Mouse (Mus musculus) left cerebral cortex, adult 9 months (tissue): ENCODE results near the gene Gbp3.

Experiments
- DNase-seq, 2 experiments: peaks; one replicate each; pipeline ENCODE4 v3.0.0; 2022; ENCODE audit warnings: low spot score in 2 of 2

Gbp3 gene

DNA sequence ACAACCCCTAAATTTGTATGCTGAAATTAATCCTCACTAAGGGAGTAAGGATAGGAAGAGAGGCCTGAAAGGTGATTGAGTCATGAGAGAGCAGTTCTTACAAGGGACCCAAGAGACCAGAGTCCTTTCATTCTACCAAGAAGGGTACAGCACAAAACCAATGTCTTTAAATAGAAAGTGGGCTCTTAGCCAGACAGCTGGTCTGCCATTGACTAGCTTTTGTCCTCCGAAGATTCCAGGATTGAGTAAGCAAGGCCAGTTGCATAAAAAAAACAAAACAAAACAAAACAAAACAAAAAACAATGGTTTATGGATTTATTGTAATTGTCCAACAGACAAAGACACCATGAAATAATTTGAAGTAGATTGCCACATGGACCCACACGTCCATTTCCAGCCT lies 29.1 kb downstream of the Gbp3 start:
- DNase-seq, result no peak

DNA sequence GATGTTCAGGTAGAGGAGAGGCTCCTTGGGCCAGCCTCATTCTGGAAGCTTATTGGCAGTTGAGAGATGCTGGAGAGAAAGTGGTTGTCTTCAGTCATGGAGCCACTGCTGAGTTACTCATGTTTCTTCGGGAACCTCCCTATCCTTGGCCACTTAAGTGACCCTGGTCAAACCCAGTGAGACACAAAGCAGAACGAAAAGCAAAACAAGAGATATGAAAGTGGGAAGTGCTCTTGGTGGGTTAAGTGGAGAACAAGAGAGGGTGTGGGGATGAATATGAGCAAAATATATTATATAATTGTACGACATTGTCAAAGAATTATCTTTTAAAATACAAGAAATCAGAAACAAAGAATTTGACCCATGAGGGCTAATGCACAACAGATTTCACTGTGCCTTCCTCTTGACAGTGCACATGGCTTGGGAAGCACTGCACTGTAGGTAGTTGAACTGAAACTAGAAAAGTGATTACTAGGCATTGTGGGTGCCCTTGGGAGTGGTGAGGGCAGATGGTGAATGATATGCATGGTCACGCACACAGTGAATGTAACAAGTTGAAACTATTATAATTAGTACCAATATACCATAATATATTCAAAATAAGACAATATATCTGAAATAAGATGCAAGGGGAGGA lies 30.7 kb downstream of the Gbp3 start:
- no peak for DNase-seq

DNA sequence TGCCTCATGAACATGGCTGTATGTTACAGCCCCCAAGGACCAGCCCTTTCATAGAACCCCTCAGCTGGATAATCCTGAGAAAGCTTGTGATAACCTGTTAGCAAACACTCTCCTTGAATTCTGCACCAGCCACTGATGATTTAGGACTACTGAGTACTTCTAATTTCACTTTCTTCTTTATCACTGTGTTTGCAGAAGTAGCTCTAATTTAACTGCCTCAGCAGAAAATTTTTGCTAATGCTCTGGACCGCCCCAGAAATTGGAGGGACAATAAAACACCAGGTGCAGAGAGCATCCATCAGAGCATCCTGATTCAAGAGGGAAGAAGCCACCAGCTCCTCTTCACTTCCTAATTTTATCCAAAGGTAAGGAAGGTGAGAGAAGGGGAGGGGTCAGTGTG lies 34.7 kb downstream of the Gbp3 start, which contains the start of gene Gbp2b:
Gbp2b (plus strand) TSS at position 301 of the 400 bp plus-strand sequence.
- no peak for DNase-seq

DNA sequence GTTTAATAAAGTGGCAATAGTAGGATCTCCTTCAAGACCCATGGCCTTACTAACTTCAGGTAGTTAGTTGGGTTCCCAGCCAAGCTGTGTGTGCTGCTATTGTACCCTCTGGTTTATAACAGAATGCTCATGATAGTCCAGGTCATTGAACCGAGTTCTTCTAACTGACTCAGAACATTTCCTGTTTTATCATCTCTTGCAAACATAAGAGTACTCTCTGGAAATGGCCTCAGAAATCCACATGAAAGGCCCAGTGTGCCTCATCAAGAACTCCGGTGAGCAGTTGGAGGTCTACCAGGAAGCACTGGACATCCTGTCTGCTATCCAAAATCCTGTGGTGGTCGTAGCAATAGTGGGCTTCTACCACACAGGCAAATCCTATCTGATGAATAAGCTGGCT lies 38.1 kb downstream of the Gbp3 start:
- no peak for DNase-seq

DNA sequence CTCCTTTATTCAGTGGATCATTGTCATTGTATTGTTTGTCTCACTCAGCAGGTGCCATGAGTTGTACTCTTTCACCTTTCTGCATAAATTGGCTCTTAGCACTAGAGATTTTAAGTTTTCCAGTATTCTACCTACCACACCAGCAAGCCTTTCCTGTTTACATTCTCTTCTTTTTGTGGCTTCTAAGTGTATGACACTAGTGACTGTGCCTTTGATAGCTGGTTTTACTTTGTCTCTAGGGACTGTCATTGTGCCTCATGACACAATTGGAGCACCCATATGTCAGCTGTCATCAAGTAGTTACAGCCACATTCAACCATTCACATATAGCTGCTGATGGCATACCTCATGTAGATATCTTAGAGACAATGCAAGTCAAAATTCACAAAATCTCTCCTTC lies 41.8 kb downstream of the Gbp3 start:
- DNase-seq, result no peak

DNA sequence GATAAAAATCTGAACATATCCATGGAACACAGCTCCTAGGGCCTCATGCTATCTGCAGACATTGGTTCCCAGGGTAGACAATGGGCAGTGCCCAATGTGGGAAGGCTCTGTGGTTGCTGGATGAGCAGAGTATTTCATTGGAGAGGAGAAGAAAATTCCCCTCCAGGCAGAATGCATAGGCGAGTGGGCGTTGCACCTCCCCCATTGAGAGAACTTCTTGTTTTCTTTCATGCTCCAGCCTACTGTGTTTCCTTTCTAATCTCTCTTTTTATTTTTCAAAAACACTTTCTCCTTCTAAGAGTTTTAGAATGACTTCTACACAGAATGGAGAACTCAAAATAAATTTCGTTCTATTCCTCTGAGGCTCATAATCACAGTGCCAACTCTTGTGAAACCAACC lies 58.8 kb downstream of the Gbp3 start:
- no peak for DNase-seq

DNA sequence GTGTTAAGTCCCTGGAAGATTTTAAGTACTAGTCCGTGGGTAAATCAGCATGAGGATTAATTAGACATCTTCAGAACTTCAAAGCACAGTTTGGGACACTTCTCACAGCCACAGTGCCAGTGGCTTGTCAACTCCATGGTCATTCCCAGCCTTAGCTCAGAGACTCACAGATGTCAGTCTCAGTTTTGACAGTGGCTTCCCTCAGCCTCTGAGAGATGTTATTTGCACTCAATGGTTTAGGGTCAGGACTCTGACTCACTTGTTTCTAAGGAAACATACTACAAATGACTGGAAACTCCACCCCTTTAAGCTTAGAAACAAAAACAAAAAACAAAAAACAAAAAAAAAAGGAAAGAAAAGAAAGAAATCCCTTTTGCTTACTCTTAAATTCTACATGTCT lies 59.8 kb downstream of the Gbp3 start:
- DNase-seq, result no peak

DNA sequence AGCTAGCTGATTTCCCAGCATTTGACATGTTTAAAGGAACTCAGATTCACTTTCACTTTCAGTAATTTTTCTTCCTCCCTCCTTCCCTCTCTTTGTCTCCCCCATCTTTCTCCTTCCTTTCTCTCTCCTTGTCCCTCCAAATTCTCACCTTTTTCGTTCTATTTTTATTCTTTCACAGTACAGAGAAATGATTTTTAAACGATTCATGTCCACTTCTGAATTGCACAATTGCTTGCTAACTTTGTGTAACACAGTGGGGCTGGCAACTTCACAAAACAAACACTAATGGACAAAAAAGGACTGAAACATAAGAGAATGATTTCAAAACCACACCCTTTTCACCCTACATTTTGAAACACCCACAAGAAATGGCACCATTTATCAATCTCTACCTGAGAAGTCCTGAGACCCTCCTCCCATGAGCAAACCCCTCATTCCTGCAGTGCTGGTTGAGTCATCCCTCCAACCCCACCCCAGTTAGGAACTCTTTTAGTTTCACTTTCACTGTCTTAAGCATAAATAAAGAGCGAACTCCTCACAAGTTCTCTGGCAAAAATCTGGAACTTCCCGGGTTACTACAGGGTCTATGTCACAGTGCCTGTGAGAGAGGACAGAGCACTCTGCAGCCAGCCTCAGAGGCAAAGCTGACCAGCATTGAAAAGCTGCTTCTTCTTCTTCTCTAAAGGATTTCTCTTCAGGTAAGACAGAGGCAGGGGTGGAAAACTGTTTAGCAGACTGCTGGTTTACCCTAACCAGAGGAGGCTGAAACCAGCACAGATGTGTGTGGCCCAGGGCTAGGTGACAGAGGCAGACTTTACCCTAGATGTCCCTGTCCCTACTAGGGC lies 60.5 kb downstream of the Gbp3 start, which contains the start of gene Gbp2:
Gbp2 (plus strand) TSS at position 492 of the 845 bp plus-strand sequence.
- DNase-seq, result no peak

DNA sequence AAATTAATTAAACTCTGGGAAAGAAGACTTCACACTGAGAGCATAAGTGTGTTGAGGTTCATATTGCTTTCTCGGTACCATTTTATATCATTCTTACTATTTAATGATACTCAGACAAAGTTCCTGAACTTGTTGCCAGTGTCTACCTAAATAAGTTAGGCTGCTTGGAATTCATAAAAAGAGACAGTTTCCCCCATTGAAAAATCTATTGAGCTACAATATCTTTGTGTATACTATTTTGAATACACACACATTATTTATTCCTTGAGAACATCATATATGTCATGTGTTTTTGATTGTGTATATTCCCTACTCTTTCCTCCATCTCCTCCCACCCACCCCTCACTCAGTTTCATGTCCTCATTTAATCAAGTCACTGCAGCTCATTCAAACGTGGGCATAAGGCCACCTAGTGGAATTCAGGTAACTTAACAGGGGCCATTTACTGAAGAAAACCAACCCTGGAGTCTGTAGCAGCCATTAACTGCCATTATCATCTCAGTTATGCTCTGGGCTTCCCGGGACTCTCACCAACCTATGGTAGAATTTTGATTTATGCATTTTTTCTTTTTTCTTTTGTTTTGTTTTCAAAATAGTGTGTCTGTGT lies 61.2 kb downstream of the Gbp3 start:
- DNase-seq, result no peak
